Mouse (Mus musculus) lung, adult 2 months (tissue): ENCODE results near the gene Mei1. TPM values are rescaled to one million over a fixed set of nuclear protein-coding genes. Genes with fewer than 3 reads are reported as not detected.

ENCODE experiments used
- DNase-seq: peaks from one replicate; pipeline ENCODE4 v3.0.0; 2022
- H3K4me1 ChIP-seq: fragments of 200-500 bp; 2 replicates; pipeline ENCODE4 v1.6.1; 2011; ENCODE audit warnings: low read length; ENCODE audit not compliant: control insufficient read depth, insufficient read depth
- H3K4me3 ChIP-seq: fragments of 200-500 bp; replicated peaks from 2 replicates; pipeline ENCODE3; 2011; ENCODE audit warnings: low read depth, mild to moderate bottlenecking, control low read depth, low read length; ENCODE audit errors: extremely low read depth
- CTCF ChIP-seq: fragments of 200-500 bp; IDR thresholded peaks from 2 replicates; pipeline ENCODE4 v1.5.1; 2011; ENCODE audit warnings: mild to moderate bottlenecking, low read length, control low read depth; ENCODE audit not compliant: insufficient read depth
- POLR2A ChIP-seq: fragments of 200-500 bp; IDR thresholded peaks from 2 replicates; pipeline ENCODE4 v1.6.1; 2011; ENCODE audit warnings: low read depth, mild to moderate bottlenecking, control low read depth, low read length, borderline replicate concordance; ENCODE audit errors: extremely low read depth
- WGBS: fragments of 180-500 bp; shearing (Covaris S2); methylation state at CpG from one replicate; pipeline ENCODE4 v1.1.7; 2018; 5-methylcytosine and 5-hydroxymethylcytosine counted together
- polyA plus RNA-seq: library from polyadenylated mRNA; depleted of rRNA; stranded (reverse); fragments of >200 nt; gene quantifications from 2 replicates; pipeline ENCODE4 v1.2.3, GENCODE M21; 2012; rRNA removed

Gene Mei1
- polyA plus RNA-seq, 1 experiment: not detected

DNA sequence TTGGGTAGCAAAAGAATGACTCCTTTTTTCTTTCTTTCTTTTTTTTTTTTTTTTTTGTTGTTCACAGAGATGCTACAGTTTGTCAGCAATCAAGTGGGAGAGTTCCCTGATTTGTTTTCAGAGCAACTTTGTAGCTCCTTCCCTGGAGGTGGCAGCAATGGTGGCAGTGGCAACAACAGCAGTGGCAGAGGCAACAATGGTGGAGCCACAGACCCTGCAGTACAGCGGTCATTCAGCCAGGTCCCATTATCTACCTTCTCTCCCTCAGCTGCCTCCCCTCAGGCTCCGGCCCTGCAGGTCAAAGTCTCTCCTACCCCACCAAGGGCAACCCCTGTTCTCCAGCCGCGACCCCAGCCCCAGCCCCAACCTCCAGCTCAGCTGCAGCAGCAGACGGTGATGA is 99.9 kb downstream of the Mei1 start:
- Histone ChIP-seq H3K4me3 (no peak overlapping the region), H3K4me1 (peaks cover 17% of the 10 kb centered on the region)
- WGBS: 94% methylated on average over 5 of the region's 5 CpGs
- DNase-seq: no peak
- TF ChIP-seq POLR2A (no peak), CTCF (no peak)

DNA sequence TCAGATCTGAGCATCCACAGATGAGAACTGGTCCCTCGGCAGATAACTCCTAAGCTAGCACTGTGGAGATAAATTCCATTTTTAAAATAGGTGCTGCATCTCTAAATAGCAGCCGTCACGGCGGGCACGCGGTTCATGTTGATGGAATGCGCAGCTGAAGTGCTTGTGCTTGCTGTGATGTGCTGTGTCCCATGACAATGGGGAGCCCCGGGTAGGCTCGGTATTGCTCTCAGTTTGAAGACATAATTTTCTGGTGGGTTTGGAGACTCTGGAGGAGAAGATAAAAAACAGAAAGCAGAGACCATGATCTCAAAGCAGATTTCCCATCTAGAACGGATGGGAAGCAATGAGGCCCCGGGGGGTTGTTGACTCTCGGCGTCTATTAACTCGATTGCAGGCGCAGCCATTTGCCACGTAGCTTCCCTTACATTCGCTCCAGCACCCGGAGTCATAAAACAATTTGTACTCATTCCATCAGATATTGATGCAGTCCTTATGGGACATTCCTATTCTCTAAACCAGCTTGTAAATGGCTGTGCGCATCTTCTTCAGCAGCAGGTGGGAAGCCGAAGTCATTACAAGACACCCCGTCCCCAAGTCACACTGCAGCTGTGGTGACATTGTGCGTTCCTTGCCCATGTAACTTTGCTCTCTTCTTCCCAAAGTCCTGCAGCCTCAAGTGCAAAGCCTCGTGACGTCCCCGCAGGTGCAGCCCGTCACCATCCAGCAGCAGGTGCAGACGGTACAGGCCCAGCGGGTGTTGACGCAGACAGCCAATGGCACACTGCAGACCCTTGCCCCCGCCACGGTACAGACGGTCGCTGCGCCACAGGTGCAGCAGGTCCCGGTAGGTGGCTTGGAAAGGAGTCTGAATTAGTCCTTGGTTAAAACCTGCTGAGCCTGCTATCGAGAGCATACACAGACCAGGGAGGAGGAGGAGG is 100.9 kb downstream of the Mei1 start:
- TF ChIP-seq POLR2A (no peak), CTCF (no peak)
- 91% methylated on average over 36 of the region's 36 CpGs for WGBS
- no peak for DNase-seq
- Histone ChIP-seq H3K4me1 (peaks cover 15% of the 10 kb centered on the region), H3K4me3 (no peak overlapping the region)

DNA sequence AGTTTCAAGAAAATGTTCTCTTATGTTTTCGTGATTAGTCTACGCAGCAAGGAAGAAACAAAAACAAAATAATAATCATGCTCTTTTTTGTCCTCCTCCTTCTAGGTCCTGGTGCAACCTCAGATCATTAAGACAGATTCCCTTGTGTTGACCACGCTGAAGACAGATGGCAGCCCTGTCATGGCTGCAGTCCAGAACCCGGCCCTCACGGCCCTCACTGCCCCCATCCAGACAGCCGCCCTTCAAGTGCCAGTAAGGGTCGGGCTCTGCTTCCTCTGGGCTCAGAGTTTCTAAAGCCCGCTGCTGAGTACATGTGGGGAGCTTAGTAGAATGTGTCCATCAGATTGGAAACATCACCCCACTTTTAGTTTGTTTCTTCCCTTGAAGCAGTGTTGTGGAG is 102.9 kb downstream of the Mei1 start:
- Histone ChIP-seq H3K4me1 (peaks cover 8% of the 10 kb centered on the region), H3K4me3 (no peak overlapping the region)
- WGBS: 65% methylated on average over 8 of the region's 8 CpGs
- TF ChIP-seq POLR2A (no peak), CTCF (no peak)
- no peak for DNase-seq

DNA sequence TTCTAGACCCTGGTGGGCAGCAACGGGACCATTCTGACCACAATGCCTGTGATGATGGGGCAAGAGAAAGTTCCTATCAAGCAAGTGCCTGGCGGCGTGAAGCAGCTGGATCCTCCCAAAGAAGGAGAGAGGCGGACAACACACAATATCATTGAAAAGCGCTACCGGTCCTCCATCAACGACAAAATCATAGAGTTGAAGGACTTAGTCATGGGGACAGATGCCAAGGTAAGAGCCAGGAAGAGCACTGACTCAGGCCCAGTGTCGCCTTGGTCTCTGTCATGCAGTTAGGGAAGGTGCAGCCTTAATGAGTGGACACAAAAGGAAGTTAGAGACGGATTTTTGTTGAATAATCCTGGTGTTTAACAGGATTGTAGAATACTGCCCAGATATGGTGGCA is 105.3 kb downstream of the Mei1 start:
- TF ChIP-seq POLR2A (no peak), CTCF (no peak)
- no peak for DNase-seq
- Histone ChIP-seq H3K4me3 (no peak overlapping the region), H3K4me1 (no peaks in the 10 kb centered on the region)
- 93% methylated on average over 9 of the region's 9 CpGs for WGBS

Other genes with a start within 250 kb of the Mei1 start
- gene Tob2, start 211.2 kb upstream of the Mei1 start, polyA plus RNA-seq: 35.8 and 39.0 TPM in 2 replicates
- 23.6 and 34.4 TPM in 2 replicates for gene Phf5a, start 198.1 kb upstream of the Mei1 start, polyA plus RNA-seq
- 147 and 242 TPM in 2 replicates for gene Aco2, start 197.7 kb upstream of the Mei1 start, polyA plus RNA-seq
- gene Polr3h, start 143.8 kb upstream of the Mei1 start, polyA plus RNA-seq: 7.7 and 11.8 TPM in 2 replicates
- gene Csdc2, start 133.2 kb upstream of the Mei1 start, polyA plus RNA-seq: 8.0 and 9.7 TPM in 2 replicates
- gene Pmm1, start 109.1 kb upstream of the Mei1 start, polyA plus RNA-seq: 35.6 and 41.0 TPM in 2 replicates
- not detected in 2 replicates for gene 1700029P11Rik, start 89.5 kb upstream of the Mei1 start, polyA plus RNA-seq
- 11.5 and 13.3 TPM in 2 replicates for gene Xrcc6, start 82.2 kb upstream of the Mei1 start, polyA plus RNA-seq
- 24.0 and 31.1 TPM in 2 replicates for gene Desi1, start 36.1 kb upstream of the Mei1 start, polyA plus RNA-seq
- 54.7 and 56.6 TPM in 2 replicates for gene Snu13, start 22.4 kb upstream of the Mei1 start, polyA plus RNA-seq
- not detected in 2 replicates for gene 4930407I10Rik, start 10.8 kb upstream of the Mei1 start, polyA plus RNA-seq
- 7.9 and 10.9 TPM in 2 replicates for gene Ccdc134, start 57.9 kb downstream of the Mei1 start, polyA plus RNA-seq
- gene Srebf2, start 77.2 kb downstream of the Mei1 start, polyA plus RNA-seq: 261 and 292 TPM in 2 replicates
- 0.40 and 1.00 TPM in 2 replicates for gene Shisa8, start 142.8 kb downstream of the Mei1 start, polyA plus RNA-seq
- gene Tnfrsf13c, start 154.4 kb downstream of the Mei1 start, polyA plus RNA-seq: 4.4 and 4.9 TPM in 2 replicates
- gene Cenpm, start 174.8 kb downstream of the Mei1 start, polyA plus RNA-seq: 1.8 and 3.4 TPM in 2 replicates
- not detected in 2 replicates for gene 1500009C09Rik, start 182.4 kb downstream of the Mei1 start, polyA plus RNA-seq
- gene Sept3, start 204.9 kb downstream of the Mei1 start, polyA plus RNA-seq: 3.9 and 4.6 TPM in 2 replicates
- not detected in 2 replicates for gene Wbp2nl, start 229.0 kb downstream of the Mei1 start, polyA plus RNA-seq